Mouse (Mus musculus) kidney, adult 2 months (tissue): ENCODE results near the gene Klk9.

Experiments
- CTCF ChIP-seq: fragments of 200-500 bp; conservative IDR thresholded peaks from 2 replicates; pipeline ENCODE4 v1.5.1; 2011; ENCODE audit warnings: low read depth, mild to moderate bottlenecking, control low read depth, low read length, moderate library complexity, mixed read lengths; ENCODE audit not compliant: insufficient read depth, insufficient read length
- POLR2A ChIP-seq: fragments of 200-500 bp; IDR thresholded peaks from one replicate; pipeline ENCODE4 v1.6.1; 2011; ENCODE audit warnings: low read depth, low read length, control low read depth

GRCm38 (mm10) chr7:43810994-43811393 is 19.3 kb downstream of the Klk9 start, which contains the start of gene Klk7:
- TF ChIP-seq CTCF (no peak), POLR2A (no peak)
